Mouse (Mus musculus) heart, postnatal 14 days (tissue): Measurements from ENCODE around the gene Ccdc93. TPM values are rescaled to one million over a fixed set of nuclear protein-coding genes. Genes with fewer than 3 reads are reported as not detected.

ENCODE experiments used
- DNase-seq, 2 experiments: peaks; one replicate each; pipeline ENCODE4 v3.0.0; 2021 to 2022
- intact Hi-C: fragments of 180-260 bp; cut with DNase I; formaldehyde crosslinking; loops from one replicate; pipeline ENCODE4 v1.15.1; 2025
- total RNA-seq, 2 experiments: library from RNA; stranded (reverse); gene quantifications; 2 replicates each; pipeline ENCODE4 v1.2.3; 2021

Ccdc93 gene
- total RNA-seq, 2 experiments from 2014 or later, result 14.3 to 15.9 TPM

- intact Hi-C loops, result no loop called here
Measured at GRCm38 (mm10) chr1:121497093-121497492, 66.2 kb downstream of the Ccdc93 start.

GRCm38 (mm10) chr1:121508729-121509128 lies 77.9 kb downstream of the Ccdc93 start:
- no peak for DNase-seq

More at GRCm38 (mm10) chr1:121497093-121497492, 66.2 kb downstream of the Ccdc93 start:
- no peak for DNase-seq

GRCm38 (mm10) chr1:121510420-121511140 lies 79.7 kb downstream of the Ccdc93 start:
- intact Hi-C loops, result no loop called here
- no peak for DNase-seq

More at GRCm38 (mm10) chr1:121508729-121509128, 77.9 kb downstream of the Ccdc93 start:
- intact Hi-C loops, result no loop called here

GRCm38 (mm10) chr1:121511186-121511585 lies 80.3 kb downstream of the Ccdc93 start:
- DNase-seq, result no peak
- intact Hi-C loops, result no loop called here

- intact Hi-C loops, result no loop called here
- no peak for DNase-seq
Measured at GRCm38 (mm10) chr1:121511966-121512365, 81.1 kb downstream of the Ccdc93 start.

DNA sequence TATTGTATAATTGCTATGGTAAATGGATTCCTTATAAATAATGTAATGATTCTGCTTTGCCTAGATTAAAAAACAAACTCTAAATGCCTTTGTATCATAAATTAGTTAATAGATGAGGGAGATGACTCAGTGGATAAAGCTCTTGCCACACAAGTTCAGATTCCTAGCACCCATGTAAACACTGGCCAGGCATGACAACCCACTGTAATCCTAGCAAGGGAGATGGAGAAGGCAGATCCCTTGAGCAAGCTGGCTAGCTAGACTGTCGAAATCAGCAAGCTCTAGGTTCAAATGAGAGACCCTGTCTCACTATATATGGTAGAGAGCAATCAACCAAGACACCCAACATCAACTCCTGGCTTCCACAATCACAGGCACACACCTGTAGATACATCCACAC lies 87.8 kb downstream of the Ccdc93 start:
- intact Hi-C loops, result no loop called here
- DNase-seq, result no peak

DNA sequence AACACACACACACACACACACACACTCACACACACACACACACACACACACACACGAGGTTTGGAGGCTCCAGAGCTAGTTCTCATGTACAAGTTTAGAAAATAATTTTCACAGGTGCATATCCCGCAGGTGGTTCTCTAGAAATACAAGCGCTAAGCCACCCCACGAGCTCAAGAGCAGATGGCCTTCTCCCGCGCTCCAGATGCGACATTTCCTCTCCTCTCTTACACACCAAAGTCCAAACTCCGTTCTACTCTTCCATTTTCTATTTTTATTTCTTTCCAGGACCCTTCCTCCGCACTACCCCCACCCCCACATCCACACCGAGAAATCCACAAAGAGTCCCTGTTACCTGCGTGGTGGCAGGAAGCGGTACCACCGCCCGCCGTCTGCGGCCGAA lies 96.2 kb downstream of the Ccdc93 start:
- intact Hi-C loops, result no loop called here

DNA sequence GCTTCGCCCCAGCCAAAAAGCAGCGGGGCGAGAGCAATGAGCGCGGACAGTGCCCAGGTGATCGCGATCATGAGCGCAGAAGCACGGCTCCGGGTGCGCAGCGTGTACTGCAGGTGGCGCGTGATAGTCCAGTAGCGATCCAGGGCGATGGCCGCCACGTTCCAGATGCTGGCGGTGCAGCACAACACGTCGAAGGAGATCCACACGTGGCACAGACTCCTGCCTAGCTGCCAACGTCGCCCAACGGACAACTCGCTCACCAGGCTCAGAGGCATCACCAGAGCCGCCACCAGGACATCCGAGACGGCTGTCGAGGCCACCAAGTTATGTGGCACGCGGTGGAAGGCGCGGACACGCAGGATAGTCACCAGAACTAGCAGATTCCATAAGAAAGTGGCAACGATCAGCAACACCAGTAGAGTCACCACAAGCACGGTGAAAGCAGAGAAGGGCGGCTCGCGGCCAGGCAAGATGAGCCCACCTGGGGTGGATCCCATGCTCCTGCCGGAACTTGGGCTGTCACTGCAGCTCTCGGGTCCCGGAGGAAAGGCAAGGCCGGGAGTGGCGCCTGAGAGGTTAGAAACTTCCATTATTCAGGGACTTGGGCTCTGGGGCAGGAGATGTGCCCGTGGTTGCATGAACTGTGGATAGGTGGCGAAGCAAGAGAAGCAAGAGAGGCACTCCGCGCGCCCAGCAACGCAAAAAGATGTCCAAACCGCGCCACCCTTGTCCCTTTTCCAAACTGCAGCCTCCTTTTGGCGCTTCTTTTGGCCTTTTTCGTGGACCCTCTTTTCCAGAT lies 97.0 kb downstream of the Ccdc93 start:
- DNase-seq, result no peak
- intact Hi-C loops, result no loop called here

More for the DNA sequence above, 96.2 kb downstream of the Ccdc93 start:
- DNase-seq, result no peak

- intact Hi-C loops, result no loop called here
- no peak for DNase-seq
Measured at GRCm38 (mm10) chr1:121528399-121528720, 97.5 kb downstream of the Ccdc93 start, which contains the start of gene Htr5b. Gene Htr5b (minus strand): TSS chr1:121528465.

- intact Hi-C loops, result no loop called here
- no peak for DNase-seq
Measured at GRCm38 (mm10) chr1:121529286-121529685, 98.4 kb downstream of the Ccdc93 start.

GRCm38 (mm10) chr1:121531439-121531838 lies 100.6 kb downstream of the Ccdc93 start:
- no peak for DNase-seq
- intact Hi-C loops, result no loop called here

DNA sequence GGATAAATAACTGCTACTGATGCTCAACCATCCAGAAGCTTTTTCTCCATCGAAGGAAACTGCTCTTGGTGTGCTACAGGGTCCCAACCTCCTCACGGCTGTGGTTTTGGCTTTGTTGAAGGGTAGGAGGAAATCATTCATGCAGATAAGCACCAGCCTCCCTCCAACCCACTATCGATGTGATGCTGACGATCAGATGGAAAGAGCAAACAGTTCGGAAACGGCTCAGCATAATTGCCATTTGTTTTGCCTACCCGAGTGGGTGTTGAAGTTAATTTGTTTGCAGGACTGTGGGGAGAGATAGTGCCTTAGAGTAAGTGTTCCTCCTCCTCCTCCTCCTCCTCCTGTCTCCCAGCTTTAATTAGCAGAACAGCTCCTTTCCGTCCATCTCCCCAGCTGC lies 109.5 kb downstream of the Ccdc93 start:
- intact Hi-C loops, result no loop called here
- no peak for DNase-seq

DNA sequence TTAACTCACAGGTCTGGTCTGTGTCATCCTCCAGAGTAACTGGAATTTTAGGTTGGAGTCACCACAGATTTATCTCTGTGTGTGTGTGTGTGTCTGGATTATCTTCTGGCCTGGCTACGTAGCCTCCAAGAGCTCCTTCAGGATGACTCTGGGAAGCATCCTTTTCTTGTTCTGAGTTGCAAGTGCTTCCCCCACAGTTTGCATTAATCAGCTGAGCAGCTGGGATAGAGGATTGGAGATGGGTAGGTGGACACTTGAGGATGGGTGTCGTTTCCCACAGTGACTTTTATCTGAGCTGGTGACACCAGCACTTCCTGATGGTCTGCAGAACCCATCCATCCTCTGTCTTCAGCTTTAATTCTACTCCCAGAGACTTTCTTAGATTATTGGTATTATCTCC lies 116.0 kb downstream of the Ccdc93 start:
- intact Hi-C loops, result no loop called here
- no peak for DNase-seq

DNA sequence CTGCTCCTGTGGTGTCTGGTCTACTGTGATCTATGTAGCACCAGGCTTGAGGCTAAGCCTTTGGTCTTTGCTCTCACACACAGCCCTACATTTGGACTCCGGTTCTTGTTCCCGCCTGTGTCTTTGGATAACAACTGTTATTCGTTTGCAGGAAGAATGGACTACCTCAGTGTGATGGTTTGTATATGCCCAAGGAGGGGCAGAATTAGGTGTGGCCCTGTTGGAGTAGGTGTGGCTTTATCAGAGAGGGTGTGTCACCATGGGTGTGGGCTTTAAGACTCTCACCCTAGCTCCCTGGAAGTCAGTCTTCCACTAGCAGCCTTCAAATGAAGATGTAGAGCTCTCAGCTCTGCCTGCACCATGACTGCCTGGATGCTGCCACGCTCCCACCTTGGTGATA lies 117.8 kb downstream of the Ccdc93 start:
- no peak for DNase-seq
- intact Hi-C loops, result no loop called here

GRCm38 (mm10) chr1:121549456-121549855 lies 118.6 kb downstream of the Ccdc93 start:
- DNase-seq, result no peak
- intact Hi-C loops, result no loop called here

DNA sequence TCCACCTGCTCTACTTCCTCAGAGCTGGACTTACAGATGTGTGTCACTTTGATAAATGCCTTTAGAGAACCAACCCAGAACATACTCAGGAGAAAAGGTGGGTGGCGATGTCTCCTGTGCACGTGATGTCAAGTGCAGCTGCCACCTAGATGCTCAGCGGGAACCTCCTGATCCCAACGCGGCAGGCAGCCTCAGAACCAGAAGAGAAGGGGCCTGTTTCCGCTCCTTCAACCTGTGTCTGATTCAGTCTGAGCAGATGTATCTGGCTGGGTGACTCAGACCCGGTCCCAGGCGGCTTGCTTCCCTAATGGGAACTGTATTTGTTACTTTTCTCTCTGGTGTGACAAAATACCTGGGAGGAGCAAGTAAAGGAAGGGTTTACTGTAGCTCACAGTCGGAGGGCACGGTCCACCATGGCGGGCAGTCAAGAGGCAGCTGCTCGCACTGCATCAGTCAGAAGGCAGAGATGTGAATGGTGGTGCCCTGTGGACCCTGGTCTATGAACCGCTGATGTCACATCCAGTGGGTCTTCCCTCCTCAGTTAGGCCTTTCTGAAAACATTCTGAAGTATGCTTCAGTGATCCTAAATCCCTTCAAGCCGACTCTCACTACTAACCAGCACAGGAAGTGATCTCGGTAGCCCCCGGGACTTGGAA lies 120.1 kb downstream of the Ccdc93 start:
- intact Hi-C loops, result no loop called here
- DNase-seq, result no peak

- DNase-seq, result no peak
- intact Hi-C loops, result no loop called here
Measured at GRCm38 (mm10) chr1:121551457-121551835, 120.6 kb downstream of the Ccdc93 start.
